Mouse (Mus musculus) T-helper 2 cell (primary cell): ENCODE results near the gene Pde1c.

Experiments used
- in situ Hi-C: fragments of 300-600 bp; cut with MboI, MseI; formaldehyde crosslinking; loops from one replicate; pipeline ENCODE4 v1.15.1; 2025; ENCODE audit warnings: high pct_unique_total_duplicates

Gene Pde1c

GRCm38 (mm10) chr6:56568470-56569372 is at the start of gene Pde1c:
Pde1c (minus strand) TSS chr6:56569103.
- in situ Hi-C loops, result no loop called here

GRCm38 (mm10) chr6:56616982-56617613 is 48.2 kb upstream of the Pde1c start:
- in situ Hi-C loops, result no loop called here

GRCm38 (mm10) chr6:56616228-56616981 is 47.5 kb upstream of the Pde1c start:
- in situ Hi-C loops, result no loop called here

- in situ Hi-C loops, result loop anchor here (5.0 kb wide), 1 partner anchor 132 kb away; no protein-coding TSS in a partner anchor
Measured at GRCm38 (mm10) chr6:56609529-56609928, 40.6 kb upstream of the Pde1c start.

GRCm38 (mm10) chr6:56608277-56608676 is 39.4 kb upstream of the Pde1c start:
- in situ Hi-C loops, result loop anchor here (5.0 kb wide), 1 partner anchor 131 kb away; no protein-coding TSS in a partner anchor

GRCm38 (mm10) chr6:56579568-56579967 is 10.7 kb upstream of the Pde1c start:
- in situ Hi-C loops, result no loop called here

- in situ Hi-C loops, result no loop called here
Measured at GRCm38 (mm10) chr6:56560891-56561290, 8.0 kb downstream of the Pde1c start.

- in situ Hi-C loops, result no loop called here
Measured at GRCm38 (mm10) chr6:56560474-56560888, 8.4 kb downstream of the Pde1c start.

- in situ Hi-C loops, result no loop called here
Measured at GRCm38 (mm10) chr6:56558711-56559110, 10.2 kb downstream of the Pde1c start.

- in situ Hi-C loops, result no loop called here
Measured at GRCm38 (mm10) chr6:56555848-56556247, 13.1 kb downstream of the Pde1c start.

- in situ Hi-C loops, result no loop called here
Measured at GRCm38 (mm10) chr6:56555382-56555781, 13.5 kb downstream of the Pde1c start.

- in situ Hi-C loops, result no loop called here
Measured at GRCm38 (mm10) chr6:56551022-56551421, 17.9 kb downstream of the Pde1c start.

- in situ Hi-C loops, result no loop called here
Measured at GRCm38 (mm10) chr6:56540247-56540646, 28.7 kb downstream of the Pde1c start.

GRCm38 (mm10) chr6:56534653-56535052 is 34.2 kb downstream of the Pde1c start:
- in situ Hi-C loops, result no loop called here

- in situ Hi-C loops, result no loop called here
Measured at GRCm38 (mm10) chr6:56532257-56532656, 36.6 kb downstream of the Pde1c start.

- in situ Hi-C loops, result no loop called here
Measured at GRCm38 (mm10) chr6:56523938-56524866, 44.7 kb downstream of the Pde1c start.

- in situ Hi-C loops, result loop anchor here (5.0 kb wide), 1 partner anchor 198 kb away; no protein-coding TSS in a partner anchor
Measured at GRCm38 (mm10) chr6:56489161-56489560, 79.7 kb downstream of the Pde1c start.

- in situ Hi-C loops, result loop anchor here (5.0 kb wide), 1 partner anchor 202 kb away; no protein-coding TSS in a partner anchor
Measured at GRCm38 (mm10) chr6:56485078-56485477, 83.8 kb downstream of the Pde1c start.

- in situ Hi-C loops, result no loop called here
Measured at GRCm38 (mm10) chr6:56480914-56481482, 87.9 kb downstream of the Pde1c start.

- in situ Hi-C loops, result loop anchor here (5.0 kb wide), 1 partner anchor 131 kb away; no protein-coding TSS in a partner anchor
Measured at GRCm38 (mm10) chr6:56476581-56476980, 92.3 kb downstream of the Pde1c start.
